Mouse (Mus musculus) embryo, embryonic 11 days (tissue): Measurements from ENCODE around the gene Kcmf1.
"Not testable (repeated sequence)": the region's sequence is repeated elsewhere in the genome, so short reads cannot be mapped to it uniquely, and the experiment has no call there.

Experiments used
- DNase-seq: peaks from one replicate; pipeline ENCODE4 v3.0.0-alpha.2; 2015

Kcmf1 gene

GRCm38 (mm10) chr6:72898244-72899200, 1.3 kb downstream of the Kcmf1 start:
- DNase-seq, result peak; percentile 72

- DNase-seq, result no peak
Measured at GRCm38 (mm10) chr6:72895000-72895399, 4.8 kb downstream of the Kcmf1 start.

GRCm38 (mm10) chr6:72891238-72891637, 8.5 kb downstream of the Kcmf1 start:
- DNase-seq, result no peak

GRCm38 (mm10) chr6:72888655-72889054, 11.1 kb downstream of the Kcmf1 start:
- no peak for DNase-seq

GRCm38 (mm10) chr6:72885268-72885667, 14.5 kb downstream of the Kcmf1 start:
- DNase-seq, result no peak

- DNase-seq, result no peak
Measured at GRCm38 (mm10) chr6:72884767-72885166, 15.0 kb downstream of the Kcmf1 start.

GRCm38 (mm10) chr6:72882661-72883458, 16.9 kb downstream of the Kcmf1 start:
- DNase-seq, result no peak

- no peak for DNase-seq
Measured at GRCm38 (mm10) chr6:72882222-72882621, 17.6 kb downstream of the Kcmf1 start.

- no peak for DNase-seq
Measured at GRCm38 (mm10) chr6:72881619-72881979, 18.2 kb downstream of the Kcmf1 start.

GRCm38 (mm10) chr6:72880913-72881618, 18.7 kb downstream of the Kcmf1 start:
- no peak for DNase-seq

GRCm38 (mm10) chr6:72876629-72877028, 23.1 kb downstream of the Kcmf1 start:
- no peak for DNase-seq

- DNase-seq, result no peak
Measured at GRCm38 (mm10) chr6:72873338-72873737, 26.4 kb downstream of the Kcmf1 start.

- DNase-seq, result no peak
Measured at GRCm38 (mm10) chr6:72872276-72872675, 27.5 kb downstream of the Kcmf1 start.

GRCm38 (mm10) chr6:72869601-72870000, 30.2 kb downstream of the Kcmf1 start:
- DNase-seq, result no peak

GRCm38 (mm10) chr6:72868688-72869087, 31.1 kb downstream of the Kcmf1 start:
- no peak for DNase-seq

- DNase-seq, result no peak
Measured at GRCm38 (mm10) chr6:72867746-72868145, 32.0 kb downstream of the Kcmf1 start.

GRCm38 (mm10) chr6:72866232-72866631, 33.5 kb downstream of the Kcmf1 start:
- DNase-seq, result no peak

GRCm38 (mm10) chr6:72862686-72863085, 37.1 kb downstream of the Kcmf1 start:
- DNase-seq, result not testable (repeated sequence)

- no peak for DNase-seq
Measured at GRCm38 (mm10) chr6:72854256-72854655, 45.5 kb downstream of the Kcmf1 start.

- DNase-seq, result no peak
Measured at GRCm38 (mm10) chr6:72852180-72852579, 47.6 kb downstream of the Kcmf1 start.

- peak; percentile 48 for DNase-seq
Measured at GRCm38 (mm10) chr6:72851633-72852032, 48.1 kb downstream of the Kcmf1 start.

GRCm38 (mm10) chr6:72841986-72842502, 57.7 kb downstream of the Kcmf1 start:
- no peak for DNase-seq
